Mouse (Mus musculus) CD8-positive naive resting alpha-beta T cell, adult 2 months (primary cell): ENCODE measurements around the gene Clp1.
A peak's percentile ranks its signal among the peaks of the same experiment; 100 is the strongest.

ENCODE experiments used
- DNase-seq, 2 experiments: peaks; one replicate each; pipeline ENCODE4 v3.0.0; 2022; ENCODE audit warnings: low read depth in 2 of 2, low spot score in 2 of 2

Clp1 gene

GRCm38 (mm10) chr2:84727172-84727858 is at the start of gene Clp1:
Gene Clp1, minus strand, starts transcription at chr2:84727350.
- peak; percentile 87 to 90 for DNase-seq

- no peak for DNase-seq
Observed at GRCm38 (mm10) chr2:84775665-84776064, 48.5 kb upstream of the Clp1 start.

GRCm38 (mm10) chr2:84775241-84775640 is 48.1 kb upstream of the Clp1 start, which contains the start of gene Serping1:
Gene Serping1, minus strand, starts transcription at chr2:84775444.
- DNase-seq: no peak

GRCm38 (mm10) chr2:84774751-84775150 is 47.6 kb upstream of the Clp1 start:
- no peak for DNase-seq

GRCm38 (mm10) chr2:84773195-84773594 is 46.0 kb upstream of the Clp1 start:
- DNase-seq: no peak

- no peak for DNase-seq
Observed at GRCm38 (mm10) chr2:84772454-84772853, 45.3 kb upstream of the Clp1 start.

- DNase-seq: no peak
Observed at GRCm38 (mm10) chr2:84770501-84770900, 43.4 kb upstream of the Clp1 start.

GRCm38 (mm10) chr2:84762818-84763217 is 35.7 kb upstream of the Clp1 start:
- no peak for DNase-seq

- no peak for DNase-seq
Observed at GRCm38 (mm10) chr2:84762295-84762694, 35.1 kb upstream of the Clp1 start.

- no peak for DNase-seq
Observed at GRCm38 (mm10) chr2:84761840-84762239, 34.7 kb upstream of the Clp1 start.

- DNase-seq: no peak
Observed at GRCm38 (mm10) chr2:84761309-84761708, 34.2 kb upstream of the Clp1 start.

- no peak for DNase-seq
Observed at GRCm38 (mm10) chr2:84760777-84761176, 33.6 kb upstream of the Clp1 start.

GRCm38 (mm10) chr2:84758542-84759127 is 31.5 kb upstream of the Clp1 start:
- DNase-seq: no peak

GRCm38 (mm10) chr2:84757026-84757682 is 30.0 kb upstream of the Clp1 start:
- DNase-seq: no peak

- no peak for DNase-seq
Observed at GRCm38 (mm10) chr2:84756245-84756644, 29.1 kb upstream of the Clp1 start.

- DNase-seq: no peak
Observed at GRCm38 (mm10) chr2:84750115-84750514, 23.0 kb upstream of the Clp1 start.

GRCm38 (mm10) chr2:84744126-84744525 is 17.0 kb upstream of the Clp1 start:
- no peak for DNase-seq

- no peak for DNase-seq
Observed at GRCm38 (mm10) chr2:84743561-84743960, 16.4 kb upstream of the Clp1 start, which contains the start of gene Gm19426. Gene Gm19426, minus strand, starts transcription at chr2:84743655.

GRCm38 (mm10) chr2:84742451-84743283 is 15.5 kb upstream of the Clp1 start:
- no peak for DNase-seq

GRCm38 (mm10) chr2:84741841-84742450 is 14.8 kb upstream of the Clp1 start:
- DNase-seq: no peak
